Mouse (Mus musculus) CH12.LX (cell line): ENCODE data around the gene Lpcat3. TPM values are rescaled to one million over a fixed set of nuclear protein-coding genes. Genes with fewer than 3 reads are reported as not detected.
A peak's percentile ranks its signal among the peaks of the same experiment; 100 is the strongest.

Experiments used
- DNase-seq: peaks from one replicate; pipeline ENCODE4 v3.0.0-alpha.2; 2013; ENCODE audit errors: extremely low read depth
- H3K27ac ChIP-seq: 2 replicates; pipeline ENCODE4 v1.5.1; 2012; ENCODE audit warnings: low read depth, mild to moderate bottlenecking, control low read depth, moderate library complexity; ENCODE audit not compliant: insufficient read depth
- H3K27me3 ChIP-seq: replicated peaks from 2 replicates; pipeline ENCODE3; 2012; ENCODE audit warnings: inconsistent platforms
- H3K36me3 ChIP-seq, 2 experiments: replicated peaks in 1 of 2; 2 replicates each; pipeline versions ENCODE3 to v1.6.1; 2012; ENCODE audit warnings: inconsistent platforms in 1 of 2, low read length in 1 of 2, mild to moderate bottlenecking in 1 of 2, mixed read lengths in 1 of 2, moderate library complexity in 1 of 2; ENCODE audit not compliant: control insufficient read depth in 1 of 2, insufficient read depth in 1 of 2
- H3K4me1 ChIP-seq, 2 experiments: 2 replicates each; pipeline ENCODE4 v1.6.1; 2012; ENCODE audit warnings: inconsistent platforms in 1 of 2, moderate library complexity in 1 of 2; ENCODE audit not compliant: insufficient read depth in 2 of 2, control insufficient read depth in 1 of 2
- H3K4me2 ChIP-seq: 2 replicates; pipeline ENCODE4 v1.6.1; 2012; ENCODE audit warnings: low read depth, mild to moderate bottlenecking, control low read depth; ENCODE audit not compliant: poor library complexity, insufficient read depth, severe bottlenecking
- H3K4me3 ChIP-seq, 3 experiments: fragments of 150-350 bp in 1 of 3; sonication (generic) in 1 of 3; replicated peaks in 1 of 3; 2 replicates each; pipeline versions ENCODE3 to v1.5.1; 2011 to 2012; ENCODE audit warnings: low read depth in 2 of 3, low read length in 2 of 3, mild to moderate bottlenecking in 2 of 3, moderate library complexity in 2 of 3, control low read depth in 1 of 3, improper control_type of control experiment in 1 of 3, inconsistent platforms in 1 of 3, mixed read lengths in 1 of 3; ENCODE audit not compliant: poor library complexity in 1 of 3
- H3K79me2 ChIP-seq: replicated peaks from 2 replicates; pipeline ENCODE4 v1.6.1; 2012; ENCODE audit warnings: mild to moderate bottlenecking, moderate library complexity; ENCODE audit not compliant: control insufficient read depth, poor library complexity, insufficient read depth, severe bottlenecking; ENCODE audit errors: extremely low read depth
- H3K9ac ChIP-seq: 2 replicates; pipeline ENCODE4 v1.6.1; 2012; ENCODE audit warnings: low read depth, mild to moderate bottlenecking, control low read depth, moderate library complexity; ENCODE audit not compliant: insufficient read depth
- H3K9me3 ChIP-seq: replicated peaks from 2 replicates; pipeline ENCODE3; 2012; ENCODE audit warnings: low read length, inconsistent platforms, mixed read lengths
- BHLHE40 ChIP-seq: IDR thresholded peaks from 2 replicates; pipeline ENCODE4 v1.6.1; 2011; ENCODE audit warnings: mild to moderate bottlenecking, low read depth, low read length, improper control_type of control experiment
- CHD2 ChIP-seq: IDR thresholded peaks from 2 replicates; pipeline ENCODE4 v1.6.1; 2011; ENCODE audit warnings: low read length, improper control_type of control experiment
- CTCF ChIP-seq, 2 experiments: IDR thresholded peaks in 1 of 2; conservative IDR thresholded peaks in 1 of 2; 2 replicates each; pipeline ENCODE4 v1.5.1; 2011 to 2012; ENCODE audit warnings: low read depth in 2 of 2, low read length in 2 of 2, improper control_type of control experiment in 1 of 2, inconsistent platforms in 1 of 2, mild to moderate bottlenecking in 1 of 2, moderate library complexity in 1 of 2
- EP300 ChIP-seq: IDR thresholded peaks from 2 replicates; pipeline ENCODE4 v1.6.1; 2011; ENCODE audit warnings: low read length, improper control_type of control experiment
- ETS1 ChIP-seq: conservative IDR thresholded peaks from 2 replicates; pipeline ENCODE4 v1.6.1; 2012; ENCODE audit warnings: low read depth, mild to moderate bottlenecking, inconsistent platforms, low read length, improper control_type of control experiment, moderate library complexity
- IRF4 ChIP-seq: IDR thresholded peaks from 2 replicates; pipeline ENCODE4 v1.6.1; 2014; ENCODE audit warnings: low read depth, mild to moderate bottlenecking, inconsistent platforms, low read length, improper control_type of control experiment
- MAX ChIP-seq: IDR thresholded peaks from 2 replicates; pipeline ENCODE4 v1.6.1; 2011; ENCODE audit warnings: low read length, improper control_type of control experiment
- MAZ ChIP-seq: IDR thresholded peaks from 2 replicates; pipeline ENCODE4 v1.6.1; 2012; ENCODE audit warnings: low read depth, mild to moderate bottlenecking, inconsistent platforms, low read length, improper control_type of control experiment, moderate library complexity
- MEF2A ChIP-seq: IDR thresholded peaks from 2 replicates; pipeline ENCODE4 v1.6.1; 2014; ENCODE audit warnings: low read depth, mild to moderate bottlenecking, inconsistent platforms, low read length, improper control_type of control experiment, borderline replicate concordance
- MXI1 ChIP-seq: IDR thresholded peaks from 2 replicates; pipeline ENCODE4 v1.6.1; 2011; ENCODE audit warnings: mild to moderate bottlenecking, low read depth, low read length, improper control_type of control experiment
- MYC ChIP-seq: IDR thresholded peaks from 2 replicates; pipeline ENCODE4 v1.6.1; 2011; ENCODE audit warnings: low read depth, mild to moderate bottlenecking, improper control_type of control experiment, low read length
- NRF1 ChIP-seq: IDR thresholded peaks from 2 replicates; pipeline ENCODE4 v1.6.1; 2014; ENCODE audit warnings: low read depth, mild to moderate bottlenecking, inconsistent platforms, low read length, improper control_type of control experiment, moderate library complexity
- PAX5 ChIP-seq: IDR thresholded peaks from 2 replicates; pipeline ENCODE4 v1.6.1; 2012; ENCODE audit warnings: low read length, inconsistent platforms, mixed read lengths
- POLR2A ChIP-seq: IDR thresholded peaks from 2 replicates; pipeline ENCODE4 v1.6.1; 2011; ENCODE audit warnings: low read depth, mild to moderate bottlenecking, improper control_type of control experiment, low read length
- RAD21 ChIP-seq: IDR thresholded peaks from 2 replicates; pipeline ENCODE4 v1.6.1; 2011; ENCODE audit warnings: low read depth, mild to moderate bottlenecking, low read length, improper control_type of control experiment, moderate library complexity
- SMC3 ChIP-seq: IDR thresholded peaks from 2 replicates; pipeline ENCODE4 v1.6.1; 2011; ENCODE audit warnings: low read depth, low read length, improper control_type of control experiment
- TCF12 ChIP-seq: IDR thresholded peaks from 2 replicates; pipeline ENCODE4 v1.6.1; 2014; ENCODE audit warnings: low read depth, mild to moderate bottlenecking, inconsistent platforms, low read length, improper control_type of control experiment
- USF1 ChIP-seq: IDR thresholded peaks from 2 replicates; pipeline ENCODE4 v1.6.1; 2014; ENCODE audit warnings: low read depth, mild to moderate bottlenecking, inconsistent platforms, low read length, improper control_type of control experiment
- ZC3H11A ChIP-seq: IDR thresholded peaks from 2 replicates; pipeline ENCODE4 v1.6.1; 2012; ENCODE audit warnings: low read depth, mild to moderate bottlenecking, inconsistent platforms, low read length, improper control_type of control experiment
- ZMIZ1 ChIP-seq: IDR thresholded peaks from 2 replicates; pipeline ENCODE4 v1.6.1; 2012; ENCODE audit warnings: low read depth, mild to moderate bottlenecking, inconsistent platforms, low read length, improper control_type of control experiment
- ZNF384 ChIP-seq: IDR thresholded peaks from 2 replicates; pipeline ENCODE4 v1.6.1; 2012; ENCODE audit warnings: low read depth, low read length, improper control_type of control experiment, inconsistent platforms
- dilution Hi-C: fragments of 300-500 bp; cut with MboI; formaldehyde crosslinking; loops from 2 replicates; pipeline ENCODE4 v1.14.3; 2020; ENCODE audit warnings: low sequenced_read_pairs; ENCODE audit not compliant: extremely low pct_unique_long_range_greater_than_20kb, extremely low pct_ligation_motif_present
- in situ Hi-C: fragments of 300-500 bp; cut with MboI; formaldehyde crosslinking; loops from 3 replicates; pipeline ENCODE4 v1.14.3; 2019; ENCODE audit warnings: low sequenced_read_pairs, low pct_ligation_motif_present, low pct_unique_long_range_greater_than_20kb, mixed read lengths
- polyA plus RNA-seq: library from polyadenylated mRNA; unstranded; fragments of >175 nt; gene quantifications from 2 replicates; pipeline ENCODE4 v1.2.1, GENCODE M21; 2012; ENCODE audit warnings: low read depth; ENCODE audit not compliant: insufficient read length
- total RNA-seq, 2 experiments: library from RNA; depleted of rRNA; stranded (reverse); fragments of 300-350 nt in 1 of 2; fragments of >200 nt in 1 of 2; gene quantifications; 2 replicates each; pipeline ENCODE4 v1.2.3; 2012 to 2014

Lpcat3 gene
- total and polyA plus RNA-seq, 3 experiments = 52.9 to 113 (median 77.0) TPM

- Histone ChIP-seq H3K36me3 (no peaks in the 10 kb centered on the region), H3K79me2 (no peaks in the 10 kb centered on the region), H3K4me2 (peak overlapping the region; percentile 21; the same call in 1 of the 2 replicates), H3K27ac (no peak overlapping the region), H3K9me3 (no peaks in the 10 kb centered on the region), H3K4me3 (no peak overlapping the region), H3K4me1 (peaks cover 0 to 12% of the 10 kb centered on the region in 2 experiments; a peak in 2 of 4 replicates), H3K9ac (no peak overlapping the region), H3K27me3 (no peaks in the 10 kb centered on the region)
- DNase-seq = peak; percentile 77
- dilution Hi-C loops = no loop called here
- peak; percentile 44; the same call in 1 of the 2 replicates for TF ChIP-seq MEF2A
- TF ChIP-seq MAZ = peak; percentile 59; the same call in 1 of the 2 replicates
- TF ChIP-seq NRF1 = 0 out of 2 replicates have a peak, but pooled peaks have one; percentile 14
- TF ChIP-seq MYC = peak; percentile 59; the same call in 1 of the 2 replicates
- peak; percentile 18; the same call in 1 of the 2 replicates for TF ChIP-seq ZNF384
- no peak for TF ChIP-seq USF1
- TF ChIP-seq CHD2 = no peak
- no peak for TF ChIP-seq BHLHE40
- TF ChIP-seq ZC3H11A = peak; percentile 56
- 0 out of 2 replicates have a peak, but pooled peaks have one; percentile 25 for TF ChIP-seq IRF4
- peak; percentile 43; the same call in 1 of the 2 replicates for TF ChIP-seq MXI1
- TF ChIP-seq TCF12 = no peak
- no peak for TF ChIP-seq EP300
- TF ChIP-seq MAX = 0 out of 2 replicates have a peak, but pooled peaks have one; percentile 21
- peak; percentile 79 to 95 for TF ChIP-seq CTCF (conservative IDR thresholded peaks at IDR 0.05 in 1 of 2, IDR thresholded peaks at IDR 0.05 in 1 of 2; ENCODE audit: low read depth in 2 of 2, low read length in 2 of 2)
- peak; percentile 92 for TF ChIP-seq SMC3
- peak; percentile 86 for TF ChIP-seq RAD21
- in situ Hi-C loops = no loop called here
Observed at GRCm38 (mm10) chr6:124640997-124641396, 21.8 kb upstream of the Lpcat3 start.

- no peak overlapping the region for H3K4me3 ChIP-seq
- no peaks in the 10 kb centered on the region for H3K79me2 ChIP-seq
- no peak for DNase-seq
- no peaks in the 10 kb centered on the region for H3K27me3 ChIP-seq
- no peaks in the 10 kb centered on the region for H3K36me3 ChIP-seq
- in situ Hi-C loops (no loop called here), dilution Hi-C loops (no loop called here)
- no peak overlapping the region for H3K9ac ChIP-seq
- H3K9me3 ChIP-seq = no peaks in the 10 kb centered on the region
- H3K4me2 ChIP-seq = no peak overlapping the region
- peaks cover 0 to 8% of the 10 kb centered on the region in 2 experiments; a peak in 1 of 4 replicates for H3K4me1 ChIP-seq
- no peak overlapping the region for H3K27ac ChIP-seq
- TF ChIP-seq ETS1 = no peak
- TF ChIP-seq ZMIZ1 = no peak
- TF ChIP-seq PAX5 = no peak
- no peak for TF ChIP-seq POLR2A
- TF ChIP-seq SMC3 = no peak
Observed at GRCm38 (mm10) chr6:124646394-124646793, 16.4 kb upstream of the Lpcat3 start.
